Mouse (Mus musculus): ENCODE measurements around the gene Lrrc75b.

DNA sequence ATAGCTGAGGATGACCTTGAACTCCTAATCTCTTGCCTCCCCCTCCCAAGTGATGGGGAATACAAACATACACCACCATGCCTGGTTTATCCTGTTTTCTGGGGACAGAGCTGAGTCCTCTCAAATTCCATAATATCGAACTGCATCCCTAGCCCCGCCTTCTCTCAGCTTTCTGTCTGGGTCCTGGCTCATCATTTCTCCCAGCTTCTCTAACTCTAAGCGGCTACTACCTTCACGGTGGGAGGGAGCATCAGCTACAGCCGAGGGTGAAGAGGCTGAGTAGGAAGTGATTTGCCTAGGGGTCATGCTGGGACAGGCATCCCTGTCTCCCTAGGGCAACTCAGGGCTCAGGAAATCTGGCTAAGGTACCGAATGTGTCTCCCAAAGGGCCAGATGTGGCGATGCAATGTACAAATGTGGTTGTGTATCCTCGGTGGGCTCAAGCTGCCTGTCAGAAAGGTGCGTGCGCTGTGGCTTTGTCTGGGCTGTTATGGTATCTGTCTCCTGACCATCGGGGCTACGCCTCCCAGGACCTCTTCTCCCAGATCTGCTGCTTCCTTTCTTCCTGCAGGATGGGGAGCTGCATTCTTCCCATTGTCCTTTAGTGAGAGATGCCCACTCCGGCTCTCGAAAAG lies 972 bp downstream of the Lrrc75b start:
- no peak for TF ChIP-seq MAFK (IDR thresholded peaks at IDR 0.05; ENCODE audit: insufficient read depth, low read depth, low read length)
- no peak for TF ChIP-seq ZNF384 (IDR thresholded peaks at IDR 0.05; ENCODE audit: low read depth, low read length)

Measured in ES-E14 (cell line).